Mouse (Mus musculus) macrophage (primary cell): ENCODE measurements around the gene Tesk2. TPM values are rescaled to one million over a fixed set of nuclear protein-coding genes. Genes with fewer than 3 reads are reported as not detected.

Source experiments
- H3K27ac ChIP-seq: fragments of 350-480 bp; formaldehyde crosslinking; 2 replicates; pipeline ENCODE4 v1.9.0; 2021
- H3K36me3 ChIP-seq: fragments of 350-480 bp; formaldehyde crosslinking; 2 replicates; pipeline ENCODE4 v1.9.0; 2021; ENCODE audit errors: inconsistent target
- H3K4me3 ChIP-seq: fragments of 350-480 bp; formaldehyde crosslinking; 2 replicates; pipeline ENCODE4 v1.9.0; 2021; ENCODE audit errors: inconsistent target
- H3K79me2 ChIP-seq: fragments of 350-480 bp; formaldehyde crosslinking; 2 replicates; pipeline ENCODE4 v1.9.0; 2021; ENCODE audit errors: inconsistent target
- WGBS: methylation state at CpG from one replicate; pipeline ENCODE4 v1.1.7; 2026; ENCODE audit warnings: inconsistent platforms; ENCODE audit not compliant: missing documents; 5-methylcytosine and 5-hydroxymethylcytosine counted together
- polyA plus RNA-seq: library from polyadenylated mRNA; stranded (reverse); fragments of 250-400 nt; gene quantifications from 3 replicates; pipeline ENCODE4 v1.2.4, GENCODE M21; 2018; ENCODE audit warnings: inconsistent platforms

Tesk2 gene
- polyA plus RNA-seq, 1 experiment from 2014 or later = 8.1 TPM

DNA sequence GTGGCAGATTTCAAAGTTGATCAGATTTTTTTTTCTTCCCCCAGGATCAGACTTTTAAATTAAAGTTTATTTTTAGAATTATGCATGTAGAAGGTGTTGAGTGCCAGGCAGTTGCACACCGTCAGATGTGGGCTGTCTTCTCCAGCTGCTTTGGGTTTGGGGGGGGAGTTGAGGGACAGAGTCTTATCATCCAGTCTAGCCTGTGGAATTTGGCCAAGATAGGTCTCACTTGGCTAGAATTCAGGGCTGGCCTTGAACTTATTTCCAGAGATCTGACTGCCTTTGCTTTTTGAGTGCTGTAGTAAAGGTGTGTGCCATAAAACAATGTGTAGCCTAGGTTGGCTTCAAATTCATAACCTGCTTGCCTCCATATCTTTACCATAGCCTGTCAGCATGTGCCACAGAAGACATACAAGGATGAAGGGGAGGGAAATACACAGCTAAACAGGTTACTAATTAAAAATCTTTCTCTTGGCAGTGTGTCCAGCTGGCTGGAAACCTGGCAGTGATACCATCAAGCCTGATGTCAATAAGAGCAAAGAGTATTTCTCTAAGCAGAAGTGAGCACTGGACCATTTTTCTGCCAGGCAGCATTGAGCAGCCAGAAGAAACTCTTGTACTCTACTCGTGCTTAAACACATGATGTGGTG lies 21.9 kb upstream of the Tesk2 start:
- H3K79me2 ChIP-seq = peaks cover 46% of the 10 kb centered on the region
- no peak overlapping the region for H3K4me3 ChIP-seq
- H3K27ac ChIP-seq = no peak overlapping the region
- peaks cover 65% of the 10 kb centered on the region for H3K36me3 ChIP-seq
- WGBS = 94% methylated on average over 2 of the region's 2 CpGs

- peaks cover 45% of the 10 kb centered on the region for H3K36me3 ChIP-seq
- 100% methylated on average over 1 of the region's 1 CpGs for WGBS
- H3K79me2 ChIP-seq = peaks cover 25% of the 10 kb centered on the region
- H3K4me3 ChIP-seq = no peak overlapping the region
- no peak overlapping the region for H3K27ac ChIP-seq
Observed at GRCm38 (mm10) chr4:116700964-116701363, 19.8 kb upstream of the Tesk2 start.

DNA sequence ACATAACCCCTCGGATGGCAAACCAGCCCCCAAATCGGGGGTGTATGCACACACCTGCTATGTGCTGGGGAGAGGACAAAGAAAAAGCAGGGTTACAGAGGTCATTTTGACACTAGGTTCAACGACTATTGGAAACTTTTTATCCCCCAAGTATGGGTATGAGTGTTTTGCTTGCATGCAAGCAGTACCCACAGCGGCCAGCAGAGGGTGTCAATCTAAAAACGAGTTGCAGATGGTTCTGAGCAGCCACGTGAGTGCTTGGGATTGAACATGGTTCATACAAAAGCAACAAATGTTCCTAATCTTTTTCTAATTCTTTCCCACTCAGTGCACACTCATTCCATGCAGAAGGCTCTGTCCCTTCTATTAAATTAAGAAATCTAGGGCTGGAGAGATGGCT lies 16.9 kb upstream of the Tesk2 start:
- 27% methylated on average over 6 of the region's 6 CpGs for WGBS
- H3K4me3 ChIP-seq = no peak overlapping the region
- no peaks in the 10 kb centered on the region; the same call in 1 of the 2 replicates for H3K79me2 ChIP-seq
- H3K36me3 ChIP-seq = peaks cover 20% of the 10 kb centered on the region
- no peak overlapping the region for H3K27ac ChIP-seq

- Histone ChIP-seq H3K27ac (peak overlapping the region; percentile 32), H3K4me3 (peak overlapping the region; percentile 72), H3K36me3 (no peaks in the 10 kb centered on the region), H3K79me2 (no peaks in the 10 kb centered on the region)
- 9% methylated on average over 9 of the region's 9 CpGs for WGBS
Observed at GRCm38 (mm10) chr4:116707666-116708065, 13.1 kb upstream of the Tesk2 start.

- Histone ChIP-seq H3K27ac (peak within 1 kb of the TSS; percentile 32), H3K4me3 (peak within 1 kb of the TSS; percentile 72), H3K36me3 (no peaks in the 10 kb centered on the region), H3K79me2 (no peaks in the 10 kb centered on the region)
- under 1% methylated on average over 29 of the region's 29 CpGs for WGBS
Observed at GRCm38 (mm10) chr4:116708201-116708764, 12.5 kb upstream of the Tesk2 start, which contains the start of the genes Mmachc and Ccdc163. Mmachc (minus strand) TSS chr4:116708406. Ccdc163 (plus strand) TSS chr4:116708509.

GRCm38 (mm10) chr4:116708791-116709390 lies 11.9 kb upstream of the Tesk2 start:
- H3K27ac ChIP-seq = peak overlapping the region; percentile 32
- H3K36me3 ChIP-seq = no peaks in the 10 kb centered on the region
- WGBS = 4% methylated on average over 8 of the region's 9 CpGs
- no peaks in the 10 kb centered on the region for H3K79me2 ChIP-seq
- peak overlapping the region; percentile 72 for H3K4me3 ChIP-seq

- Histone ChIP-seq H3K4me3 (no peak overlapping the region), H3K36me3 (0 out of 2 replicates have a peak, but pooled peaks cover 5% of the 10 kb centered on the region), H3K79me2 (no peaks in the 10 kb centered on the region), H3K27ac (no peak overlapping the region)
- WGBS = 86% methylated on average over 1 of the region's 2 CpGs
Observed at GRCm38 (mm10) chr4:116710154-116710553, 10.6 kb upstream of the Tesk2 start.

DNA sequence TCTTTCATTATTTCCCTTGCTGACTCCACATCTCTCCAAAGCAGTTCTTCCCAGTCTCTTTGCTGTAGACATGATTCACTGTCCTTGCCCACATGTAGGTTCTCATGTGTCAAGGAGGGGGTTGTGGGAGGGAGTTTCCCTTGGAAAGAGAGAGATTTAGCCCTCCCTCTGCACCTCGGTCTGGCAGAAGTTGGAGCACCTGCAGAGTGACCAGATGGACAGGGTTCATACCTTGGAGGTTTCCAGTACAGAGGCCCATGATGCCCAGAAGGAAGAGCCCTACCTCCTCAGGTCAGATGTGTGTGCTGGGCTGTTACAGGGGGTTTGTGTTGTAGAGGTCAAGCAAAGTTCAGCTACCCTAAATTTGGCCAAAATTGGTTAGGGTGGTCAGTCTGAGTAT lies 8.2 kb upstream of the Tesk2 start:
- H3K36me3 ChIP-seq = 0 out of 2 replicates have a peak, but pooled peaks cover 5% of the 10 kb centered on the region
- H3K79me2 ChIP-seq = no peaks in the 10 kb centered on the region
- H3K27ac ChIP-seq = no peak overlapping the region
- 91% methylated on average over 1 of the region's 1 CpGs for WGBS
- H3K4me3 ChIP-seq = no peak overlapping the region

- Histone ChIP-seq H3K4me3 (no peak overlapping the region), H3K36me3 (0 out of 2 replicates have a peak, but pooled peaks cover 5% of the 10 kb centered on the region), H3K79me2 (no peaks in the 10 kb centered on the region; the same call in 1 of the 2 replicates), H3K27ac (no peak overlapping the region)
- WGBS = 28% methylated on average over 3 of the region's 3 CpGs
Observed at GRCm38 (mm10) chr4:116719396-116719795, 1.4 kb upstream of the Tesk2 start.

- Histone ChIP-seq H3K79me2 (no peaks in the 10 kb centered on the region; the same call in 1 of the 2 replicates), H3K4me3 (peak overlapping the region; percentile 56), H3K27ac (no peak overlapping the region), H3K36me3 (no peaks in the 10 kb centered on the region)
- WGBS = 2% methylated on average over 29 of the region's 29 CpGs
Observed at GRCm38 (mm10) chr4:116721098-116721628, 415 bp downstream of the Tesk2 start.

DNA sequence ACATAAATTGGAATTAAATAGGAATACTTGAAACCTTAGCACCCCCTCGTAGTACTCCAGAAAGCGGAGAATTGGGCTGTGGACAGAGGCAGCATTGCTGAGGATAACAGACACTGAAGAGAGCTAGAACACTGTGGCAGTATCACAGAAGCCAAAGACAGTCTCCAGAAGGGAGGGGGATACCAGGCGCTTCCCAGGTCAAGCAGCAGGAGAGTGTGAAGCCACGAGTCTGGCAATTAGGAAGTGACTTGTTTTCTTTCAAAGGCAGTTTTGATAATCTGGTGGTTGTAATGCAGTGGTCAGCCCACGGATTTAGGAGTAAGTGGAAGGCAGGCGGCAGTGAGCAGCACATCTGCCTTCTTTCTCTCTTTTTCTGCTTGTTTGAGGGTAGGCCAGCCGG lies 1.5 kb downstream of the Tesk2 start:
- no peaks in the 10 kb centered on the region for H3K36me3 ChIP-seq
- WGBS = 81% methylated on average over 6 of the region's 7 CpGs
- no peaks in the 10 kb centered on the region; the same call in 1 of the 2 replicates for H3K79me2 ChIP-seq
- H3K4me3 ChIP-seq = no peak overlapping the region
- H3K27ac ChIP-seq = no peak overlapping the region

DNA sequence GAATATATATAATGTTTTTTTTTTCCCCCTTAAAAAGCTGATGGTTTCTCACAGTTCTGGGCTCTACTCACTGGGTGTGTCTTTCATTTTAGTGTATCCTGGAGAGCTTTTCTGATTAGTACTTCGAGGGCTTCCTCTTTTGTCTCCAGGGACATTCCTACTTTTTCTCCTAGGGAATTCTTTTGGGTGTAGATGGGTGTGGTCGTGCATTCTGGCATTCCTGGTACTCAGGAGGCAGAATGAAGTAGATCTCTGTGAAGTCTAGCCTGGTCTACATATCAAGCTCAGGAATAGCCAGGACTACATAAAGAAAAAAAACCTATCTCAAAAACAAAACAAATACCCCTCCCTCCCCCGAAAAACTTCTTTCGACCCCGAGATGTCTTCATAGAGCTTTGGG lies 4.7 kb downstream of the Tesk2 start:
- Histone ChIP-seq H3K27ac (no peak overlapping the region), H3K36me3 (no peaks in the 10 kb centered on the region), H3K79me2 (no peaks in the 10 kb centered on the region; the same call in 1 of the 2 replicates), H3K4me3 (no peak overlapping the region)
- 84% methylated on average over 4 of the region's 5 CpGs for WGBS

- Histone ChIP-seq H3K4me3 (no peak overlapping the region), H3K27ac (no peak overlapping the region), H3K79me2 (no peaks in the 10 kb centered on the region; the same call in 1 of the 2 replicates), H3K36me3 (no peaks in the 10 kb centered on the region)
- WGBS = 97% methylated on average over 3 of the region's 3 CpGs
Observed at GRCm38 (mm10) chr4:116727401-116727800, 6.7 kb downstream of the Tesk2 start.

DNA sequence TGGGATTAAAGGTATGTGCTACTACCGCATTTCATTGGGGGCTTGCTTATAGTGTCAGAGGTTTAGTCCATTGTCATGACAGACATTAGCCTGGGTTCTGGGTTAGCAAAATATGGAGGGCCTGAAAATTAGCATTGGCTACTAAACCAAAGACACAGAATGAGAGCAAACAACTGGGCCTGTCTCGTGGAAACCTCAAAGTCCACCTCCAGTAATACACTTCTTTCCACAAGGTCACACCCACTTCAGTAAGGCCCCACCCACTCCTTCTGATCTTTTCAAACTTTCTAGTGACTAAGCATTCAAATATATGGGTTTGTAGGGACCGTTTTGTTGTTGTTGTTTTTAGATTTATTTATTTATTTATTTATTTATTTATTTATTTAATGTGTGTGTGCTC lies 8.8 kb downstream of the Tesk2 start:
- no peaks in the 10 kb centered on the region for H3K36me3 ChIP-seq
- H3K27ac ChIP-seq = no peak overlapping the region
- H3K4me3 ChIP-seq = no peak overlapping the region
- 98% methylated on average over 3 of the region's 3 CpGs for WGBS
- no peaks in the 10 kb centered on the region for H3K79me2 ChIP-seq

DNA sequence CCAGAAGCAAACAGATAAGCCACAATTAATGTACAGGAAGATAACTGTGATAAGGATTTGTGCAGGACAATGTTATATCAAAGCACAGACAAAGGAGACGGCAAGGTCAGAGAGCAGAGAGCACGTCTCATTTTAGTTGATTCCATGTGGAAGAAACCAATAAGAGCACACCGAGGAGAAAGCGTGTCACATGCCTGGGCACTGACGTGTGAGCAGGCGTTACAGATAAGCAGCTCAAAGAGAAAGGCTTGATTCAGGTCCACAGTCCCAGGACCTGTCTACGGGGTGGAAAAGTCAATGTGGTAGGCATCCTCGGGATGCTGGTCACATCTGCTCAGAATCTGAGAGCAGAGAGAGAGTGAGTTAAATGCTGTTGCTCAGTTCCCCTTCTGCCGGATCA lies 10.3 kb downstream of the Tesk2 start:
- no peak overlapping the region for H3K4me3 ChIP-seq
- no peaks in the 10 kb centered on the region for H3K36me3 ChIP-seq
- H3K27ac ChIP-seq = no peak overlapping the region
- no peaks in the 10 kb centered on the region for H3K79me2 ChIP-seq
- WGBS = 84% methylated on average over 9 of the region's 9 CpGs
